Mouse (Mus musculus) lung, adult 18-20 months (tissue): Measurements from ENCODE around the gene 2900026A02Rik.
A peak's percentile ranks its signal among the peaks of the same experiment; 100 is the strongest.

Experiments
- DNase-seq, 2 experiments: peaks; one replicate each; pipeline ENCODE4 v3.0.0; 2022; ENCODE audit warnings: mixed read lengths in 2 of 2

The 2900026A02Rik gene

GRCm38 (mm10) chr5:113221147-113221865 lies at the start of gene 2900026A02Rik:
TSS of gene 2900026A02Rik (minus strand) at chr5:113221236.
- DNase-seq = peak; percentile 66 to 76

DNA sequence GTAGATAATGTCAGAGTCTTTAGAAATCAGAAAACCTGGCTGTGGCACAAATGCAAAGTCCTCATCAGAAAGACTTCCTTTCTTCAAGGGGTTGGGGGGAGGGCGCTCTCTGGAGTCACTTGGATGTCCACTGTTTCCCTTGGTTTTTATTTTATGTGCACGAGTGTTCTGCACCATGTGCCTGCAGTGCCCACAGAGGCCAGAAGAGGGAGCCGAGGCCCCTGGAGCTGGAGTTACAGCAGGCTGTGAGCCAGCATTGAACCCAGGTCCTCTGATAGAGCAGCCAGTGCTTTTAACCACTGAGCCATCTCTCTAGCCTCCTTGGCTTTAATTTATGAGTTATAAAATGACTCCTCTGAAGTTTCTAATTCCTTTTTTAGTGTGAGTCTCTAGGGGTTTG lies 49.0 kb upstream of the 2900026A02Rik start:
- no peak for DNase-seq

DNA sequence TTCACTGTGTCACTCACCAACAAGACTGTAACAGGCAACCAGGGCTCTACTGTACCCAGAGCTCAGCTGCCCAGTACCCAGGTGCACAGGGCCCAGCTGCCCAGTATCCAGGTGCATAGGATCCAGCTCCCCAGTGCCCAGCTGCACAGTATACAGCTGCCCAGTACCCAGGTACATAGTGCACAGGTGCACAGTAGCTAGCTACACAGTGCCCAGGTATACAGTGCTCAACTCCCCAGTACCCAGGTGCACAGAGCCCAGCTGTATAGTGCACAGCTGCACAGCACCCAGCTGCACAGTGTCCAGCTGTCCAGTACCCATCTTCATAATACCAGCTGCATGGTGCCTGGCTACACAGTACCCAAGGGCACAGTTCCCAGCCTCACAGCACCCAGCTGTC lies 47.2 kb upstream of the 2900026A02Rik start:
- DNase-seq = no peak

DNA sequence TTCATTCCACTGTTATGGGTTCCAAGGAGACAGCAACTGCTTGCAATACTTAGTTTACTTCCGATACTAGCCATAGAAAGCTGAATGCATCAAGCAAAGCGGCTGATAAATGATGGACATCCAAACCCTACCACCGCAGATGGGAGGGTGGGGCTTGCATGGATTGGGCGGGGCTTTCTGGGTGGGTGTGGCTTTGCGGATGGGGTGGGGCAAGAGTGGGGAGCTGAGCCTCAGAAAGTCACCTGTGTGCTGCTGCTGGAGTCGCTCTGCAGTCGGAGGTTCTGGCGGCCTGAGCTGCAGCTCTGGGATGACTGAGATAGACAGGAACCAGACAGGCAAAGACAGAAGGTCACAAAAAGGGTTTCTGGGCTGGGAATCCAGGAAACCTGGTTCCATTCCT lies 44.6 kb upstream of the 2900026A02Rik start:
- no peak for DNase-seq

DNA sequence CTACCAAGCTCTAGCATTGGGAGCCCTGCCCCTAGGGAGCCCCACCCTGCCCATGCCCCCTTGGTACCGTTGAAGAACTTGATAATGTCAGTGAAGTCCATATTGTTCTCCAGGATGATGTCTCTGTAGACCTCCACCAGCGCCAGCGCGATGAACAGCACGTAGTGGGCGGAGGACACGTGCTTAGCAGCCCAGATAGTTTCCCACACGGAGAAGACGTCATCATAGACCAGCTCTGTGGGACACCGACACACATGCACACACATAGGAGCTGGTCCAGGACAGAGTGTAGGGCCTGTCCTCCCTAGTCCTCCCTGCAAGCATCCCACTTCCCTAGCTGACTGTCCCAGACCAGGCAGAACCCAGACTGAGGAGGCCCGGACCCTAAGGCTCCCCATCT lies 29.8 kb upstream of the 2900026A02Rik start:
- DNase-seq = no peak

GRCm38 (mm10) chr5:113249263-113249930 lies 28.4 kb upstream of the 2900026A02Rik start:
- DNase-seq = peak; percentile 12 to 38

GRCm38 (mm10) chr5:113230196-113230595 lies 9.2 kb upstream of the 2900026A02Rik start:
- DNase-seq = no peak

GRCm38 (mm10) chr5:113226632-113227102 lies 5.6 kb upstream of the 2900026A02Rik start, which contains the start of gene Tmem211:
TSS of gene Tmem211 (plus strand) at chr5:113226909.
- DNase-seq = peak; percentile 76 to 85

DNA sequence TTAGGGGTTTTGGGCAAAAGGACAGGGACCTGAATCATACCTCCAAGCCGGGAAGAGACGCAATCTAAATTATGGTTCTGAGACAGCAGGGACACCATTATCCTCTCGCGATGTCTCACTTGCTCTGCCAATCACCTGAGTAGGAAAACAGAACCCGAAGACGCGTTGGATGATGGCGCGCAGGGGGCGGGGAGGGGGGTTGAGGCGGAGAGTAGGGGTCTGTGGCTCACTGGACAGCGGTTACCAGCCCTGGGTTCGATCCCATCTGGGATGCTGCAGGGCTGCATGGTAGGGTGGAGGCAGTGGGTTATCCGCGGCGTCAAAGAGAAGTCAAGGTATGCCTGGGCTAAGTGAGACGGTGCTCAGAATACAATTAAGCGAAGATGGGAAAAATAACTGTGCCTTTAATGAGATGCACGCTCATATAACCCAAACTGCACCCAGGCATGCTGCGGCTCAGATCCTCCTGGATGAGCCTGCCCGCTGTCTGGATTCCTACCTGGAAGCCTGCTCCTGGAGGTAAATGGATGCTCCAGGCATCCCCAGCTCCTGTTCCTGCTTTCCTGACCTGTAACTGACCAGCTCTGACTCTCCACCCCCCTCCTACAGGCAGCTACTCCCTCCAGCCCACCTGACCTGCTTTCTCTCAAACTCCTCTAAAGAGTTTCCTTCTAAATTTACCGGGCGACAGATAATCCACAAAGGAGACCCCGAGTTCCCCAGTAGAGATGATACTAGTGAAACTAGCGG lies 4.8 kb upstream of the 2900026A02Rik start:
- no peak for DNase-seq

DNA sequence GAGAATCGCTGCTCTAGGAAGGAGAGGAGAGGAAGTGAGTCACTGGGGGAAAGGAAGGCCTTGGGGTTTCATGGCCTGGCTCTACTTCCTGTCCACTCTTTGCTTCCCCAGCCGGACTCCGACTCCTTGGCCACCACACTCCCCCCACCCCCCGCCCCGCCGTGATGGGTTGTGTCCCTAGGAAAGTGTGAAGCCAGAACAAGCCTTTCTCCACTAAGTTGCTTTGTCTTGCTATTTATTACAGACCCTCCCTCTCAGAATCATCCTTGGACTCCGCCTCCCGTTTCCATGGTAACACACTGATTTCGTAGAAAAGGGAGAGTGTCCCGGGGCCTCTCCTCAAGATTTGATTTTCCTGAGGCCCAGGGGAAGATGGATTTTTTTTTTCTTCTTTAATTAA lies 4.2 kb upstream of the 2900026A02Rik start:
- DNase-seq = no peak

DNA sequence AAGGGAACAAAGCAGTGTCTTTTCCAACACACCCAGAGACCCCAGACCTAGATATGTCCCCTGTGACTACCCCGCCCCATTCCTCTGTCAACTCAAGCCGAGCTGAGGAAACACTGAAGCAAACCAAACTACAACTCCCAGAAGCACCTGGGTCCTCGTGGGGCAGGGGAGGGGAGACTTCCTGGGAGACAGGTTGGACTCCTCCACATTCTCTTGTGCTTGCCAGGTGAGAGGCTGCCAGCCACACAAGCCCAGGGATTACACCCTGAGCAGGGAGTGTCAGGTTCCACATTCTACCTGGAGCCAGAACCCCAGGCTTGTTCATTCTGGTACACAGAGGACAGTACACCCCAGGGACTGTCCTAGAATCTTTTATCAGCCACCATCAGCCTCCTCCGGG lies 2.9 kb upstream of the 2900026A02Rik start:
- DNase-seq = peak in 1 of 2 experiments; percentile 67

DNA sequence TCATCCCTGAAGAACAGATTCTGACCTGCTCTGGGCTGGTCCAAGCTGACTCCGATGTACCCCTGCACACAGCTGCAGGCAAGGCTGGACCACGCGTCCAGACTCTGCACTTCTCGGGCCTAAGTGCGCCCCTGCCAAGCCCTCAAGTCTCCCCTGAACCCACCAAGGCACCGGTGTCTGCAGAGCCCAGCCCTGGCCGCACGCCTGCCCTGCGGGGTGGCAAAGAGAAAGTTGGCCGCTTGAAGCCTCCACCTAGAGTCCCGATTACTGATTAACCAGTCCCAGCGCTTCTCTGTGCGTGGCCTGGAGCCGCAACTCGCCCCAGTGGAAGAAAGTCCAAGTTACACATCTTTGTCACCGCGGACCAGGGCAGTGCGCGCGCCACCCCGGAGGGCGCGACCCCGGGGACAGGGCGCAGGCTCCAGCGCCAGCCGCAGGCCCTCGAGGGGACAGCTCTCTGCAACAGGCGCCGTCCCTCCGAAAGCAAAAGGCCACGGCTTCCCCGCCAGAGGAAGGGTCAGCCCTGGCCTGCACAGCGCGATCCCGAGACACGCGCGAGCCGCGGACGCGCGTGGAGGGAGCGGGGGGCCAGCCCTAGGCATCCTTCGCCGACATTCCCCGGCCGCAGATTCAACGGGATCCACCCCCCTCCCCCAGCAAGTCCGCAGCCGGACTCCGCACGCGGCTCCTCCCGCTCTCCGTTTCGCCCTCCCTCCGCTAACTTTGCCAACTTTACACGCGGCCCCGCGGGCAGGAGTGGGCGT lies 471 bp downstream of the 2900026A02Rik start:
- no peak for DNase-seq

GRCm38 (mm10) chr5:113219876-113220275 lies 1.2 kb downstream of the 2900026A02Rik start:
- DNase-seq = no peak

GRCm38 (mm10) chr5:113219450-113219849 lies 1.6 kb downstream of the 2900026A02Rik start:
- no peak for DNase-seq

DNA sequence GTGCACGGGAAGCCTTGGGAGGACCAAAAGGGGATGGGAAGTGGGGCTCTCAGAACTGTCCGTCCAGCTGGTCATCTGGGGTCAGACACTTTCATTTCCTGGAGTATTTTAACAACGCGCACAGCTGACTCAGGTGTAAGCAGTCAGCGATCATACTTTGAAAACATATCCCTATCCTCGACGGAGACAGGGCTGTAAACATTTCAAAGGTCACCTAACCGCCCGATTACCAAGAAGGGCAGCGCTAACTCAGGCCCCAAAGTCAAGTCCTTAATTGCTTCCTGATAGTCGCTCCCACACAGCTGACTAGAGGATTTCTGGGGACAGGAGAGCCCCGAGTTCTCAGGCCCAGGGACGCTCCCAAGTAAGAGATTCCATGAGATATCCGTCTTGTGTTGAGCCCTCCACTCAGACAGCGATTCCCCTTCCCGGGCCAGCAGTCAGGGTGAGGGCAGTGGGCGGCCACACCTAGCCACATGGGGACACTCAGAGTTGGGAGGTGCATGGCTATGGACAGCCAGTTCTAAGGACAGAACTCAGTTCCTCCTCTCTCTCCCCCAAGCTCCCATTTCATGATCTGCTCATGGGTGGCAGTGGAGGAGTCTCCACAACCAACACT lies 2.3 kb downstream of the 2900026A02Rik start:
- no peak for DNase-seq

GRCm38 (mm10) chr5:113217076-113217475 lies 4.0 kb downstream of the 2900026A02Rik start:
- no peak for DNase-seq

DNA sequence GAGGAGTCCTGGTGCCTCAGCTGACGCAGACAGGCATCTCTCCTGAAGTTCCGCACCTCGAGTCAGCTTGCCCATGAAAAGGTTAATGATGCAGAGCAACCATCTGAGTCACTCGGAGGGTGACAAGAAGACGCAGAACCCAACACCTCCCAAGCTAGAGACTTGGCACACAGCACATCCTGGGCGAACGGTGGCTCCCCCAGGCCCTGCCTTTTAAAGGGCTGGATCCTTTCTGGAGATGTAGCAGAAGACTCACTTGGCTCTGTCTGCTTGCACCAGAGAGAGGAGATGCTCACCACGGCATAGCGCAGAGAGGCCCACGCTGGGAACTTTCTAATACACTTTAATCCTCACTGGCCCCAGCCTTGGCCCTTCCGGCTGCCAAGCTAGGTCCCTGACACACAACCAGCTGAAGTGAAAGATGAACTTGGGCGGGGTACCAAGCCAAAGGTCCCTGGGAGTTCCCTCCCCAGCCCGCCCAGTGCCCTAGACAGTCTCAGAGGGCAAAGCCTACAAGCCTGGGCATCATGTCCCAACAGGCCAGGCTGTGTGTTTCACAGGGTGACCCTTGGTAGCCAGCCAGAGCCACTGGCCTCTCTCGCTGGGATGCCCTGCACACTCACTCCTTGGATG lies 4.6 kb downstream of the 2900026A02Rik start:
- no peak for DNase-seq

GRCm38 (mm10) chr5:113215610-113216011 lies 5.4 kb downstream of the 2900026A02Rik start:
- peak in 1 of 2 experiments; percentile 48 for DNase-seq

GRCm38 (mm10) chr5:113214455-113214854 lies 6.6 kb downstream of the 2900026A02Rik start:
- DNase-seq = peak; percentile 48 to 64

DNA sequence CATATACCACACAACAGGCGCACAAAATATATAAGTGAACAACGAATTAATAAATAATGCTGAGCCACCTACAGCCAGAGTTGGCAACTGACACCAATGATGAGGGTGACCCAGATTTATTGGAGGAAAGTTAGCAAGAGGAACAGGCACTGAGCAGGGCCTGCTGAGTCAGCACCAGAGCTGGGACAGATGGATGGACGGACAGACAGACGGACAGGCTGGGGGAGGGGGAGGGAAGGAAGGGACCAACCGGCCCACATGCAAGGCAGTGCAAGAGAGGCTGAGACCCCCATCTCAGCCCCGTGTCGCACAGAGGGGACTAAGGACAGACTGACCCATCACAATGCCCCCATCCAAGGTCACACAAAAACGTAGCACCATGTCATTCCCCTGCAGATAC lies 7.0 kb downstream of the 2900026A02Rik start:
- no peak for DNase-seq

- DNase-seq = no peak
Measured at GRCm38 (mm10) chr5:113212156-113212835, 8.7 kb downstream of the 2900026A02Rik start.
